In the genomic region with DNA sequence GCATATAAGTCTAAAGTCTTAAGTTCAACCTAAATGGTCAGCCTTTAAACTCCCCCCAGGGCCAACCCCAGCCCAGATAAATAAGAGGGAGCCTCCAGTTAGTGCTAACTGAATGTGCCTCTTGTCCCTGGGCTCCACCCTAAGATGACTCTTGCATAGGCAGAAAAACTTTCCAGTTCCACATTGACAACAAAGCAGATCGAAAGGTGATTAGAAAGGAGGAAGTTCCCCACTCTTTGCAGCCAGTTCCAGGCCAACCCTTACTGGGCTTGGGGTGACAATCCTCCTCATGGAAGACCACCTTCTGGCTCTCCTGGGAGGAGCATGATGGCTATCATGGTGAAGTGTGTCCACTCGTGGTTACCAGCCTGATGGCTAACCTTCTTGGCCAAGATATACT, we compare ENCODE assay signal across 16 mouse cellular contexts.
"Had no signal": no experiment of that assay in that cellular context is flagged by ENCODE, and none has a peak within 500 bp of the region (broad histone marks: within the 10 kb centered on the region; RNA-seq: fewer than 3 reads in every experiment).

No protein-coding gene starts in this region.

- H3K9me3 ChIP-seq: neural tube, embryonic 13.5 days; neural tube, embryonic 15.5 days; stomach, embryonic 15.5 days had no signal

- H3K9ac ChIP-seq: neural tube, embryonic 13.5 days; neural tube, embryonic 15.5 days; stomach, embryonic 15.5 days had no signal

- H3K36me3 ChIP-seq: neural tube, embryonic 13.5 days; neural tube, embryonic 15.5 days; stomach, embryonic 15.5 days had no signal

- H3K27ac ChIP-seq: neural tube, embryonic 13.5 days; neural tube, embryonic 15.5 days; stomach, embryonic 15.5 days; stomach, postnatal 0 days had no signal

- DNase-seq: retina, postnatal 1 day; right cerebral cortex, adult 18-20 months; right cerebral cortex, postnatal 14 days; right cerebral cortex, postnatal 25 days; right cerebral cortex, postnatal 4 days; spleen, adult 18-20 months; thymus, adult 18-20 months; thymus, adult 2 months; thymus, postnatal 14 days; thymus, postnatal 25 days; thymus, postnatal 36 days; thymus, postnatal 4 days had no signal

- H3K4me3 ChIP-seq: neural tube, embryonic 13.5 days; neural tube, embryonic 15.5 days; stomach, embryonic 15.5 days had no signal

- H3K4me1 ChIP-seq: neural tube, embryonic 13.5 days; neural tube, embryonic 15.5 days; stomach, embryonic 15.5 days had no signal

- H3K27me3 ChIP-seq: neural tube, embryonic 13.5 days; neural tube, embryonic 15.5 days; stomach, embryonic 15.5 days had no signal
